Mouse (Mus musculus) erythroblast, embryonic 14.5 days (primary cell): ENCODE measurements at regions not wholly inside any gene's neighbourhood (a gene's known extent, or its start where the extent isn't known, plus 50 kb on each side); places are given as distances from the start of the nearest gene placed in this dataset.

ENCODE experiments used
- GATA1 ChIP-seq: IDR thresholded peaks from 2 replicates; pipeline ENCODE4 v1.6.1; 2012; ENCODE audit warnings: low read length, inconsistent platforms, mixed read lengths
- TAL1 ChIP-seq: IDR thresholded peaks from 3 replicates; pipeline ENCODE4 v1.6.1; 2012; ENCODE audit warnings: low read length, inconsistent platforms, mixed read lengths

DNA sequence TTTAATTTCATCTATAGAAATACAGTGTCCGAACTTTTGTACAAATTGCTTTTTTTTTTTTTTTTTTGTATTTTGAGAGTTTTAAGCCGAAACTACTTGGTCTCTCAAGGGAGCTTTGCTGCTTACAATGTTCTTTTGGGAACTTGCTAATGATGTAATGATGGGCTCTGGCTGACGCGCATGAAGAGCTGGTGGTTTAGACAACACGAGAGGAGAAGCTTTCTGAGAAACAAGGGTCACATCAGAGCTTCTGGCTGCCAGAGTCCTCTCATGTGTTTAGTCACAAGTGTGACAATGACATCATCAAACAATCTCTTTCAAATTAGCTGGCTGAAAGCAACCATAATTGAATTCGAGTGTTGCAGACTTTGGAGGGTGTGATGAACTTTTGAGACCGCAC is 98.9 kb upstream of the Npvf start:
- TF ChIP-seq TAL1 (no peak), GATA1 (no peak)
